Mouse (Mus musculus): ENCODE data around the gene Gm21970.
"Not testable (repeated sequence)": the region's sequence is repeated elsewhere in the genome, so short reads cannot be mapped to it uniquely, and the experiment has no call there.

Gm21970 gene

DNA sequence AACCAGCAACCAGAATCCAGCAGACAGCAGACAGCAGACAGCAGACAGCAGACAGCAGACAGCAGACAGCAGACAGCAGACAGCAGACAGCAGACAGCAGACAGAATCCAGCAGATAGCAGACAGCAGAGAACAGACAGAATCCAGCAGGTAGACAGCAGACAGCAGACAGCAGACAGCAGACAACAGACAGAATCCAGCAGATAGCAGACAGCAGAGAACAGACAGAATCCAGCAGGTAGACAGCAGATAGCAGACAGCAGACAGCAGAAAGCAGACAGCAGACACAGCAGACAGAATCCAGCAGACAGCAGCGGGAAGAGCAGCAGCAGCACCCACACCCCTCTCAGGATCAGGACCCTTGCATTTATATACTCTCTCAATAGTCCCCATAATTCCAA is 47.1 kb downstream of the Gm21970 start:
- DNase-seq (ENCODE audit: low spot score) = not testable (repeated sequence)

DNA sequence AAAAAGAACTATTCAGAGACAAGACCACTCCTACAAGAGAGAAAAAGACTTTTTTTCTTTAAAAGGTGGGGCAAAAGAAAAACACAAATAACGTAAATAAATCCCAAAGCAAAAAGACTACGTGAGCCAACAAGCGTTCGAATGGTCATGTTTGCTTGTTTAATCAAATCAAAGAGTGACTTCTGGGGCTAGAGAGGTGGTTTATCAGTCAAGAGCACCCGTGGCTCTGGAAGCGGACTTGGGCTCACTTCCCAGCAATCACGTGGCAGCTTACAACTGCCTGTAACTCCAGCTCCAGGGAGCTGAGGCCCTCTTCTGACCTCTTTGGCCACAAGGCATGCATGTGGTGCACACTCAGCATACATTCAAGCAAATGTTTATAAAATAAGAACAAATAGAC is 49.8 kb downstream of the Gm21970 start:
- peak; percentile 58 for DNase-seq (ENCODE audit: low spot score)

DNA sequence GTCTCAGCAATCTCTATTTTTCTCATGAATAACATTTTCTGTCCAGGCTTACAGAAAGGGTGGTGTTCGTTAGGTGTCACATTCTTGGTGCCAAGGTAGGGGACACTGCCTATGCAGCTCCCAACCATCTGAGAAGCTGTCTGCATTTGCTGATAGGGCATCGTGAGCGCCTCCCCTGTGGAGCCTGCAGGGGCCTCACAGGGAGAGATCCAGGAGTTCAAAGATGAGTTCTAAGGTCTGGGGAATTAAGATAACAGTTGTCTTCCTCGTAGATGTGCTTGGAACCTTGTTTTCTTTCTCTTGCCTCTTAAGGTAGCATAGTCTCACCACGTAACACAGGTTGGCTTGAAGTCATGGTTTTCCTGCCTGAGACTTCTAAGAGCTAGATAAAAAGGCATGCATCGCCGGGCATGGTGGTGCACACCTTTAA is 50.3 kb downstream of the Gm21970 start:
- DNase-seq (ENCODE audit: low spot score) = no peak

DNA sequence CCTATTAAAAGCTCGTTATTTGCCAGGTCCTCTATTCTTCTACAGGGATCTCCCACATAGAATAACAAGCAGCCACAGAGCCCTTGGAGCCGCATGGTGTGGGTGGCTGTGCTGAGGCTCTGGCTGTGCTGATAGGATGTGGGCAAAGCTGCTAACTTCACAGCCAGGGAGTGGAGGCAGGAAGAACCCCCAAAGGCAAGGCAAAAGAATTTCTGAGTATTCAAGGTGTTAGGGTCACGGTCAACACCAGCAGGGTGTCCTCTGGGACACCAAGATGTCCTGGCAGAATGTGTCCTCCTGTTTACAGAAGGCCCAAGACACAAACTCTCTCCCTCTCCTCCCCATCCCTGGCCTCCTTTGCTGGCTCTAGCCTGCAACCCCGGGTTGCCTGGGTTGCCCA is 50.9 kb downstream of the Gm21970 start:
- DNase-seq (ENCODE audit: low spot score) = no peak

DNA sequence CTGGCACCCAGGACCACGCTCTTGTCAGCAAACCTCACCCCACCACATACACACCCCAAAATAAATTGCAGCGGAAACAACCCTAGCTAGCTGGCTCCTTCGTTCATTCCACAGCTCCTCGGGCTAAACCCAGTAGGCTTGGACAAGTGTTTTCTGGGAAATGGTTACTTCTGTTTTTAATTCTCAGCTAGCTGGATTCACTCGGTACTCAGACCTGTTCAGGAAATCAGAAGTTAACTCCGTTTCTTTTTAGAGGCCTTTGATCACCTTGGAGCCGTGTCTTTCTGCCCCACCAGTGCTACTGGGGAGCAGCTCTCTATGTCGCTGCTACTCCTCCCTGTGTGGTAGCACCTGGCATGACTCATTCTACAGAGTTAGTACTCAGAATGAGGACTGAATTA is 51.7 kb downstream of the Gm21970 start:
- DNase-seq (ENCODE audit: low spot score) = no peak

DNA sequence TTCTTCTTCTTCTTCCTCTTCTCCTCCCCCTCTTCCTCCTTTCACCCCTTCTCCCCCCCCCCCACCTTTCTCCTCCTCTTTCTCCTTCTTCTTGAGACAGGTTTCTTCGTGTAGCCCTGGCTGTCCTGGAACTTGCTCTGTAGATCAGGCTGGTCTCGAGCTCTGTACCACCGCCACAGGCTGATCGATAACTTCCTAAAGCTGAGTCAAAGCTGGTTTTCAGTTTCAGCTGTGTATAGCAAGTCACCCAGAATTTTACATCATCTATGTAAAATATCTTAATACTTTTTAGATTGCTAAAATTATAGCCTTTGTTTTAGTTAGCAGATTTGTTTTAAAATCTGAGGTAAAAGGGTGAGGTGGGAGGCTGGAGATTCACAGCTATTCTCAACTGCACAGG is 53.3 kb downstream of the Gm21970 start:
- no peak for DNase-seq (ENCODE audit: low spot score)

DNA sequence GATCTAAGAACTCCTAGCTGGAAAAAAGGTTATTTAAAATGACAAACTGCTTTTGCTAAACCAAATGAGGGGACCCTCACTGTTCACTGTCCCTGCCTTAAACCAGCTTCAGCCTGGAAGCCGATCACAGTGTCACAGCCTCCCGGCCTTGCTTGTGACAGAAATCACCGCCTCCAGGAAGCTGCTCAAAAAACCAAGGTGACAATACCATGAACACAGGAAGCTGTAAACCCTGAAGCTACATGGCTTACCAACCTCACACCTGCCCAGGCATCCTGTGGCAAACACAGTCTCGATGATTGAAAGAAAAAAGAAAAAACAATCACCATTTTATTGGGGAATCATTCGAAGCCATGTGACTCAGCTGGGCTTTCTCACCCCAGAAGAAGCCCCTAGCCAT is 54.0 kb downstream of the Gm21970 start:
- DNase-seq (ENCODE audit: low spot score) = no peak

DNA sequence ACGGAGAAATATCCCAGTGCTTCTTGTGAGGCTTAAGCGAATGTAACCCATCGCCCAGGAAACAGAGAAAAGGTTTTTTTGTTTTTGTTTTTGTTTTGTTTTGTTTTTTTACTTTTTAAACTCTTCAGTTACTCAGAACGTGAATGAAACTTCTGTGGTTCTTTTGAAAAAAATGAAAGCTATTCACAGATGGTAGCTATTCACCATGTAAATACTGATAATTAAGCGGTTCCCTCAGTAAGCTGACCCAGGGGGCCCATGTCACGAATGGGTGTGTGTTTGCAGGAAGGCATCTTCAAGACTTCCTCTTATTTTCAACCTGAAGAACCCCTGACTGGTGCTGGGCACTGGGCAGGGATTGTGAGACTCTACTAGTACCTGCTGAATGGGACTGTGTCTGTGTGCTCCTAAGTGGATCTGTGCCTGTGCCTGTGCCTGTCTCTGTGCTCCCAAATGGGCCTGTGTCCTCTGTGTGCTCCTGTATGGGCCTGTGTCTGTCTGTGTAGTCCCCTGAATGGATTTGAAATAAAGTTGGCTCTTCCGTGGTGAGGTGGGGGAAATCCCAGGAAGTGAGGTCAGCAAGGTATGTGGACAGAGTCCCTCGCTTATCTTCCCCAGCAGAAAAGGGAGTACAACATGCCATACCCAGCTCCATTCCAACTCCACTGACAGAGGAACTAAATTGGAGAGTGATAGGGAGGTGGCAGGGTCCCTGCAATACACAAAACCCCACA is 55.4 kb downstream of the Gm21970 start:
- no peak for DNase-seq (ENCODE audit: low spot score)

DNA sequence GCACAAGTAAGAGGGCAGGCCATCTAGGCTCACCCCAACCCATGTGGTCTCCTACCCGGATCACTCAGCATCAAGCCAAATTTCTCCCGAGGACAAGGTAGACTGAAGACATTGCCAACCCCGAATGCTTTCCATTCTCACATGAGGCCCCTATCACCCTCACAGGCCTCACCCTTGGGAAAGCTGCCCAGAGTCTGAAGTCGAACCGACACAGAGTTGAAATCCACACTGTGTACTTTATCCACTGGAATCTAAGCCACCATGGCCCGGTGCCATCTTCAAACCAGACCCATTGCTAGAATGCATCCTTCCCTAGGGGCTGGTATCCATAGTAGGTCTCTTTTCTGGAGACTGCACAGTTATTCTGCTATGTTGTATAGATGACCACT is 56.0 kb downstream of the Gm21970 start:
- no peak for DNase-seq (ENCODE audit: low spot score)

DNA sequence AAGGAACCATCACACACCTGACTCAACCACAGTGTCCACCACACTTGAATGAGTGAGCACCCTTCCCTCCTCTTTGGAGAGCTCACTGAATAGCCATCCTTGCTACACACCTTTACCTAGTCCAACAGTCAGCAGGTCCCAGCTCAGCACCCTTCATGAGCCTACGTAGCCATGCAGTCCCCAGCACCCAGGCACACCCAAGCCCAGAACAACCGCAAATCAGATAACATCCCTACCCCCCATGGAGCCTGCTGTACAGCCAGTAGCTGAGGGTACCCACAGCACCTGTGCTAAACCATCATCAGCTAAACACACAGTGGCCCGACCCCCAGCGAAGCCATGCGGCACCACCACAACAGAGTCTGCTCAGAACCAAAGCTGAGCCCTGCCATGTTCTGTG is 56.6 kb downstream of the Gm21970 start:
- DNase-seq (ENCODE audit: low spot score) = no peak

DNA sequence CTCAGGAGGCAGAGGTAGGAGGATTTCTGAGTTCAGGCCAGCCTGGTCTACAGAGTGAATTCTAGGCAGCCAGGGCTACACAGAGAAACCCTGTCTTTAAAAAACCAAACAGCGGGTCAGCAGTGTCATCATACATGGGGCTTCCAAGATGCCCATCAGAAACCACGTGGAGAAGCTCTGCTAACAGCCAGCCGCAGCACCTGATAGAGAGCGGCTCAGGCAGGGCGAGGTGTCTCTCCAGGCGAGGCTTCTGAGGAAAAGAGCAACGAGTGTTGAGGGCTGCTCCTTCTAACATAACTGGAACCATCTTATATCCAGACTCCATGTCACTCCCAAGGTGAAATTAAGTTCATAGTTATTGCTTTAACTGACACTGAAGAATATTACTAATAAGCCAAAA is 57.4 kb downstream of the Gm21970 start:
- no peak for DNase-seq (ENCODE audit: low spot score)

DNA sequence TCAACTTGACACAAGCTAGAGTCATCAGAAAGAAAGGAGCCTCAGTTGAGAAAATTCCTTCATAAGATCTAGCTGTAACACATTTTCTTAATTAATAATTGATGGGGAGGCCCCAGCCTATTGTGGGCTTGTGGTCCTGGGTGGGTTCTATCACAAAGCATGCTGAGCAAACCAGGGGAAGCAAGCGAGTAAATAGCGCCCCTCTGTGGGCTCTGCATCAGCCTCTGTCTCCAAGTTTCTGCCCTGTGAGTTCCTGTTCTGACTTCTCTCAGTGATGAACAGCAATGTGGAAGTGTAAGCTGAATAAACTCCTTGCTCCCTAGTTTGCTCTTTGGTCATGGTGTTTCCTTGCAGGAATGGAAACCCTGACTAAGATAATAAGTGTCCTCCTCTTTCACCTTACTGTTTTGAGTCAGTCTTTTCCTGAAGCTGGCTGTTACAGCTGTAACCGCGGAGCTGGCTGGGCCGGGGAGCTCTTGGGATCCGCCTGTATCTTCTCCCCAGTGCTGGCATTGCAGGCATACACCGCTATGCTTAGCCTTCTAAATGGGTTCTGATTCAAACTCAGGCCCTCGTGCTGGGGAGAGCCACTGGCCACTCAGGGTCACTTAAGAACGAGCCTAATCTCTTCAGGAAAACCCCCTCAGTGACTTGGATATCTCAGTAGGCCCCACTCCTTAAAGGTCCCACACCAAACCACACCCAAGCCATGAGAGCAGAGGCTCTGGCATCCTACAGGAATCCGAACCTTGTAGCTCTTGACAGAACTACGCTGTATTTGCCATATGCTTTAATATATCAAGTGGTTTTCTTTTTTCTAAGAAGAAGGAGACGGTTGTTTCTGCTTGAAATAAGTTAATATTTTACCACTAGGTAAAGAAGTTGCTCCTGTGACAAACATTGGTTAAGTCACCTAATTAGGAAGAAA is 58.9 kb downstream of the Gm21970 start:
- DNase-seq (ENCODE audit: low spot score) = no peak

DNA sequence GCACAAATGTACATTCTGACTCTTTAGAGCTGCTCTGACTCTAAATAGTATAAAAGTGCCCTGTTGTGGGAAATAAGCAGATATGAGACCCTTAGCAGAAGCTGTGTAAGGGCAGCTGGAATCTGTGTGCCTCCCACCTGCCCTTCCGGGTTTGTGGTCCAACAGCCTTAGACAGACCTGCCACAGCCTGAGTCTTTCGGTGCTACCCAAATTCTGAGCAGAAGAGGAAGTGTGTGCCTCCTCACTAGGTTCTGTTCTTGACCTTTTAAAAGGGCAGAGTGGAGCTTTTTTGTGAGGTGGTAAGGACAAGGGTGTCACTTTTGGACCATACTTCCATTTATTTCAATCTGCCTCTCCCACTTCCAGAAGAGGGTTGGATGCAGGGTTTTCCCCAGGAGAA is 60.4 kb downstream of the Gm21970 start:
- DNase-seq (ENCODE audit: low spot score) = no peak

DNA sequence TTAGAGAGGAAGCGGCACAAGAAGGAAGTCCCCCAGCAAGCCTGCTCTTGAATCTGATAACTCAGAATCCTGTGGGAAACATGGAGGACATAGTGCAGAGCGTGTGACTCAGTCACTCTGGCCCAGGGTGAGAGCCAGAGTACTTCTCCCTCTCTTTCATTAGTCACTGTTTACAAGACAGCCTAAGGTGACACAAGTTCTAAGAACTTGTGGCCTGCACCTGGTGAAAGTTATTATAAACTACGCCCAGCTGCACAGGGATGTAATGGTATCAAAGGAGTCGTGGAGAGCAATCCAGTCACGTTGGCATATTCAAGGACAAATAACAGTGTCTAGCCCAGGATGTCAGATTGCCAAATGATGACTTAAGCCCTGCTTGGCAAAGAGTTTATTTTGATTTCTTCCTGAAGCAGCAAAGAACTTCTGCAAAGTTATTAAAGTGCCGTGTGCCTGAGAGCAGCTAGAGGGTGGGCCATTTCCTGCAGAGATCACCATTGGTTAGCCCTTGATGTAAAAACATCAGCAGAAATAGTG is 60.9 kb downstream of the Gm21970 start:
- no peak for DNase-seq (ENCODE audit: low spot score)

DNA sequence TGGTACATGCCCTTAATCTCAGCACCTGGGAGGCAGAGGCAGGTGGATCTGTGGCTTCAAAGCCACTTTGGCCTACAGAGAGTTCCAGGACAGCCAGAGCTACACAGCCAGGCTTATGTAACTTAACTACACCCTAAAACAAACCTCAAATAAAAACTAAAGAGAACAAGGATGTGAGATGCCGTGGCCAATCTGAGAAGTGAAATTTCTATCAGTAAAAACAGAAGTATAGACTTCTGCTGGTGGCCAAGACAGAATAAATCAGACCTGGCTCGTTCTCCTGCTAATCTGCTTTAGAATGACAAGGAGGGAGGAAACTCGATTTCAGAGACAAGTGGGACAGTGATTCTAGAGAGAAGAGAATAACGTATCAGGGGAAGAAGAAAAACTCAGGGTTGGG is 64.3 kb downstream of the Gm21970 start:
- no peak for DNase-seq (ENCODE audit: low spot score)

DNA sequence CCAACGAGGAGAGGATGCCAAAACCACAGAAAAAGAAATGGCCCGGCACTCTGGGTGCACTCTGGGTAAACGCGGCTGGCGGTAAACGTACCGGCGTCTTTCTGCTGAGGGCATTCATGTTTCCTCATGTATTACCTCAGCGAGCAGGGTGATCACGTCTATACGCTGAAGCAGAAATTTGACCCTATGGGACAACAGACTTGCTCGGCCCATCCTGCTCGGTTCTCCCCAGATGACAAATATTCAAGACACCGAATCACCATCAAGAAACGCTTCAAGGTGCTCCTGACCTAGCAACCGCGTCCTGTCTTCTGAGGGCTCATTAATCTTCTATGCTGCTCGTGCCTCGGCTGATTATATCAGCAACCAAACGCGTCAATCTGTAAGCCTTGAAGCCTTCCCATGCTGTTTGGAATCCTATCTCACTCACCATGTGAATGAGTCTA is 66.8 kb downstream of the Gm21970 start:
- no peak for DNase-seq (ENCODE audit: low spot score)

DNA sequence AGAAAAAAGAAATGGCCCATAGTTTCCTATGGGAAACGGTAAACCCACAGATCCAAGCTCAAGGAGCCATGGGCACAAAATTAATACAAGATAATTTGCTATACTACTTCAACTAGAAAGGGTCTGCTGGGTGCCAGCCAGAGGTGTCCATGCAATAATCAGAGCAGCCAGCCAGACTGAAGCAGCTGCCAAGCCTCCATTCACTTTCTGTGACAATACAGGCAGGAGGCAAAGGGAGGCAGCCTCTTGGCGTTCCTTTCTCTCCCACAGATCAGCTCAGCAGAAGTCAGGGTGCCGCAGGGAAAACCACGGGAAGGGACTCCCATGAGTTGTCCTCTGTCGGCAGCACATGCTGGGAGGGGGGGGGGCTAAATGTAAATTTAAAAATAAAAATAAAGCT is 67.5 kb downstream of the Gm21970 start:
- DNase-seq (ENCODE audit: low spot score) = peak; percentile 38

DNA sequence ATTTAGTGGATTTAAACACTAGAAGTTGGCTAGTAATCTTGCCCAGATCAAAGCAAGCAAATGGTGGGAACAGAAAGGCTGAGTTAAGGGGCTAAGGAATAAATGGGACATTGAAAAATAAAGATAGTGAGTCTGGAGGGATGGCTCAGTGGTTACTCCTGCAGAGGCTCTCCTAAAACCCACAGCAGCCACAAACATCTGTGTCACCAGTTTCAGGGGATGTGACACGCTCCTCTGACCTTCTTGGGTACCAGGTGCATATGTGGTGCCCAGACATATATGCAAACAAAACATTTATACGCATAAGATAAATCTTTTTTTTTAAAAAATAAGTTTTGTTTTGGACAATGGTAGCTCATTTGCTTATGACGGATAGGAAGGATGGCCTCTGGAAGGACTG is 67.9 kb downstream of the Gm21970 start:
- DNase-seq (ENCODE audit: low spot score) = no peak

DNA sequence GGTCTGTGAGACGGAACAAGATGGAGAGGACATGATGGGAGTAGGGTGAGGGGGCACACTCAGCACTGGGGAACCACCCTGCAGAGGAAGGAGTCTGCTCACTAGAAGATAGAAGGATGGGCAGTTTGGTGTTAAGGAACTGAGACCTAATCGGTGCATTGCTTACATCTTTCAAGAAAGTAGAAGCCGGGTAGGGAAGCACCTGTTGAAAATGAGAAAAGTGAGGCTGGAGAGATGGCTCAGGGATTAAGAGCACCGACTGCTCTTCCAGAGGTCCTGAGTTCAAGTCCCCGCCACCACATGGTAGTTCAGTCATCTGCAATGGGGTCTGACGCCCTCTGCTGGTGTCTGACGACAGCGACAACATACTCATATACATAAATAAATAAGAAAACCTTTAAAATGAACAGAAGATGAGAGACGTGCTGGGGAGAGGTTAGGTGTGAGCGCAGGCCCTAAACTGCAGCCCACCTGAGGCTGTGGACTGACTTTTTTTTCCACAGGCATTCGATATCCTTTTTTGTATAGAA is 68.4 kb downstream of the Gm21970 start:
- no peak for DNase-seq (ENCODE audit: low spot score)

DNA sequence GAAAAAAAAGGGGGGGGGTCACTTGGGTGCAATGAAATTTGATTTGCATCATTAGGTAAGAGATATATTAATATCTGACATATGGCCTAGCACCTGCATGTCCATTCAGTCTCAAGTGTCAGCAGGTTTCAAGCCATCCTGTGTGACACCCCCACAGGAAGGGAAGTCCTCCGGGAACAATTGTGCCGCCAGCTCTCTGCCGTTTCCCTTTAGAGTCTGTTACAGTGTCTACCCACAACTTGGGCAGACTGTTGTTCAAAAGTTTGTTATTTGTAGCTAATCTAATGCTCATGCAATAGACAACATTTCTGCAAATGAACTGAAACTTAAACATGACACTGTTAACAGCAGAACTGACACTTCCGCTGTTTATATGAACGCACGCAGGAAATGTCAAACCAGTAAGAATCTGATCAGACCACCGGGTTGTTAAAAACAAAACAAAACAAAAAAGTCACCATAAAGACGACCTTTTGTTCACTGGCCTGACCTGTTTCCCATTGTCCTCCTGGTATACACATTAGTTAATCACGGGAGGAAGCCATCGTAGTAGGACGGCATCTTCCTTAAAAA is 69.6 kb downstream of the Gm21970 start:
- DNase-seq (ENCODE audit: low spot score) = no peak

DNA sequence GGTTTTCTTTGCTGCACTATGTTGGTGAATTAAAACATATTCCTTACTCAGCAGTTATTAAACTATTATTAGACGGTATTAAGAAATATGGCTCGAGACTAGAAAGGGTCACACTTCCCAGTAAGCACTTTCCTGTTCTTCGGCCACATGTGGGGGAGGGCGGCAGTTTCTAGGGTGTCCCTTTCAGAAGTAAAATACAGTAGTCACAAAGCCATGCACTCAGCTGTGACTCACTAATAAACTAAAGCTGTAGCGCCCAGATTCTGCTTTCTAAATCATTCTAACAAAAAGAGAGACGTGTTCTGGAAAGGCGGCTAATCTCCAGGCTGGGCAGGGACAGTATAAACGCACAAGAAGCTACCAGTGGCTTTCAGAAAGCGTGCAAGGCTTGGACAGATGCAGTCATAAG is 70.3 kb downstream of the Gm21970 start:
- DNase-seq (ENCODE audit: low spot score) = no peak

DNA sequence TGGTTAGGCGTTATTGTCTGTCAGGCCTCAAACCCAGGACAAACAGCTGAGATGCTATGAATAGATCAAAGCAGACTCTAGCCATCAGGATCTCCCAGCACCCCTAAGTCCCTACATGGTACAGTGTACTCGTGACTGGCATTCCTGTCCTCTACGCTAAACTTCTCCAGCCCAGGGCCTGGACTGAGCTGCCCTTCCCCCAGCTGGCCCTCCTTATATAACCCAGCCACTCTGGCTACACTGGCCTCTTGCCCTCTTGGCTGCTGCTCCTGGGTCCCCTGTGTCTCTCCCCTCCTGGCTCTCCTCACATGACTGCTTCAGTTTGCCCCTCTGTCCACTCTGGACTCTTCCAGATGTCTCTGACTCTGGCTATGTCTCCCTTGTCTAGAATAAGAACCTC is 71.1 kb downstream of the Gm21970 start:
- no peak for DNase-seq (ENCODE audit: low spot score)

All from ovary, postnatal 36 days (tissue).